Mouse (Mus musculus): ENCODE data around the gene Gabrb2. TPM values are rescaled to one million over a fixed set of nuclear protein-coding genes. Genes with fewer than 3 reads are reported as not detected.

Gabrb2 gene
- total RNA-seq, 2 experiments from 2014 or later, result 122 to 131 TPM

Other genes starting within 250 kb of the Gabrb2 start
- 10 to 100 TPM; 88.8 to 93.8 TPM for gene Gabra1, start 236.8 kb upstream of the Gabrb2 start, total RNA-seq (2021)
- gene Gabra6, start 98.7 kb upstream of the Gabrb2 start, total RNA-seq (2021), result not detected